Mouse (Mus musculus): ENCODE results near the gene Thap11. TPM values are rescaled to one million over a fixed set of nuclear protein-coding genes. Genes with fewer than 3 reads are reported as not detected.
A peak's percentile ranks its signal among the peaks of the same experiment; 100 is the strongest.

Thap11 gene
- total and polyA plus RNA-seq, 3 experiments, result 21.3 to 42.6 (median 31.9) TPM

- TF ChIP-seq CTCF (conservative IDR thresholded peaks at IDR 0.05 in 1 of 2, IDR thresholded peaks at IDR 0.05 in 1 of 2; ENCODE audit: low read depth in 2 of 2, low read length in 2 of 2) (no peak), BHLHE40 (IDR thresholded peaks at IDR 0.05; ENCODE audit: low read depth, low read length) (no peak), JUND (conservative IDR thresholded peaks at IDR 0.05; ENCODE audit: low read depth, low read length) (no peak), CHD2 (IDR thresholded peaks at IDR 0.05; ENCODE audit: low read length) (no peak), SIN3A (IDR thresholded peaks at IDR 0.05; ENCODE audit: low read length) (no peak), ETS1 (conservative IDR thresholded peaks at IDR 0.05; ENCODE audit: low read depth, low read length) (no peak), ZMIZ1 (IDR thresholded peaks at IDR 0.05; ENCODE audit: low read depth, low read length) (no peak), MEF2A (IDR thresholded peaks at IDR 0.05; ENCODE audit: borderline replicate concordance, low read depth, low read length) (no peak), POLR2AphosphoS2 (IDR thresholded peaks at IDR 0.05; ENCODE audit: low read depth, low read length) (no peak), JUN (IDR thresholded peaks at IDR 0.05; ENCODE audit: insufficient read depth, low read depth, low read length) (no peak), GABPA (IDR thresholded peaks at IDR 0.05; ENCODE audit: insufficient replicate concordance, low read depth, low read length) (no peak), ZKSCAN1 (IDR thresholded peaks at IDR 0.05; ENCODE audit: borderline replicate concordance, low read depth, low read length) (no peak), EP300 (IDR thresholded peaks at IDR 0.05; ENCODE audit: low read length) (no peak), USF1 (IDR thresholded peaks at IDR 0.05; ENCODE audit: low read depth, low read length) (no peak), RCOR1 (conservative IDR thresholded peaks at IDR 0.05; ENCODE audit: low read depth, low read length) (no peak), MXI1 (IDR thresholded peaks at IDR 0.05; ENCODE audit: low read depth, low read length) (no peak), MAZ (IDR thresholded peaks at IDR 0.05; ENCODE audit: low read depth, low read length) (no peak), ZC3H11A (IDR thresholded peaks at IDR 0.05; ENCODE audit: low read depth, low read length) (no peak), ZNF384 (IDR thresholded peaks at IDR 0.05; ENCODE audit: low read depth, low read length) (no peak)
- in situ Hi-C loops (cut with MboI; ENCODE audit: low pct_ligation_motif_present, low pct_unique_long_range_greater_than_20kb, low sequenced_read_pairs) (no loop called here), dilution Hi-C loops (cut with MboI; ENCODE audit: extremely low pct_ligation_motif_present, extremely low pct_unique_long_range_greater_than_20kb, low sequenced_read_pairs) (no loop called here)
- Histone ChIP-seq H3K4me3 (replicated peaks in 1 of 3; ENCODE audit: low read depth in 2 of 3, low read length in 2 of 3, poor library complexity in 1 of 3) (no peak overlapping the region), H3K4me1 (ENCODE audit: control insufficient read depth in 1 of 2, insufficient read depth in 2 of 2) (peaks cover 11 to 55% of the 10 kb centered on the region in 2 experiments; a peak in 3 of 4 replicates), H3K27me3 (replicated peaks) (no peaks in the 10 kb centered on the region), H3K27ac (ENCODE audit: insufficient read depth, low read depth) (0 out of 2 replicates have a peak overlapping the region, but pooled peaks have one; percentile 12), H3K9me3 (replicated peaks; ENCODE audit: low read length) (no peaks in the 10 kb centered on the region), H3K4me2 (ENCODE audit: insufficient read depth, low read depth, poor library complexity, severe bottlenecking) (peak overlapping the region; percentile 90), H3K9ac (ENCODE audit: insufficient read depth, low read depth) (0 out of 2 replicates have a peak overlapping the region, but pooled peaks have one; percentile 5), H3K36me3 (replicated peaks in 1 of 2; ENCODE audit: control insufficient read depth in 1 of 2, insufficient read depth in 1 of 2, low read length in 1 of 2) (peaks cover 3 to 14% of the 10 kb centered on the region in 2 experiments), H3K79me2 (replicated peaks; ENCODE audit: control insufficient read depth, extremely low read depth, insufficient read depth, poor library complexity, severe bottlenecking) (peaks cover 68% of the 10 kb centered on the region)
- DNase-seq (ENCODE audit: extremely low read depth), result no peak
These were observed 3.6 kb downstream of the Thap11 start for GRCm38 (mm10) chr8:105858495-105858894.

GRCm38 (mm10) chr8:105859314-105859713 is 4.4 kb downstream of the Thap11 start:
- no peak for DNase-seq (ENCODE audit: extremely low read depth)
- Histone ChIP-seq H3K4me1 (ENCODE audit: control insufficient read depth in 1 of 2, insufficient read depth in 2 of 2) (peaks cover 11 to 62% of the 10 kb centered on the region in 2 experiments; a peak in 3 of 4 replicates), H3K79me2 (replicated peaks; ENCODE audit: control insufficient read depth, extremely low read depth, insufficient read depth, poor library complexity, severe bottlenecking) (peaks cover 77% of the 10 kb centered on the region), H3K9me3 (replicated peaks; ENCODE audit: low read length) (no peaks in the 10 kb centered on the region), H3K36me3 (replicated peaks in 1 of 2; ENCODE audit: control insufficient read depth in 1 of 2, insufficient read depth in 1 of 2, low read length in 1 of 2) (peaks cover 4 to 22% of the 10 kb centered on the region in 2 experiments), H3K4me2 (ENCODE audit: insufficient read depth, low read depth, poor library complexity, severe bottlenecking) (peak overlapping the region; percentile 90), H3K27me3 (replicated peaks) (no peaks in the 10 kb centered on the region), H3K4me3 (replicated peaks in 1 of 3; ENCODE audit: low read depth in 2 of 3, low read length in 2 of 3, poor library complexity in 1 of 3) (peak overlapping the region in 1 of 3 experiments; percentile 99), H3K9ac (ENCODE audit: insufficient read depth, low read depth) (peak overlapping the region; percentile 73), H3K27ac (ENCODE audit: insufficient read depth, low read depth) (no peak overlapping the region)
- in situ Hi-C loops (cut with MboI; ENCODE audit: low pct_ligation_motif_present, low pct_unique_long_range_greater_than_20kb, low sequenced_read_pairs), result no loop called here
- dilution Hi-C loops (cut with MboI; ENCODE audit: extremely low pct_ligation_motif_present, extremely low pct_unique_long_range_greater_than_20kb, low sequenced_read_pairs), result no loop called here
- TF ChIP-seq MXI1 (IDR thresholded peaks at IDR 0.05; ENCODE audit: low read depth, low read length) (no peak), UBTF (IDR thresholded peaks at IDR 0.05; ENCODE audit: low read depth, low read length) (no peak), SIN3A (IDR thresholded peaks at IDR 0.05; ENCODE audit: low read length) (0 out of 2 replicates have a peak, but pooled peaks have one; percentile 17), CHD1 (IDR thresholded peaks at IDR 0.05; ENCODE audit: low read depth, low read length) (0 out of 2 replicates have a peak, but pooled peaks have one; percentile 29), BHLHE40 (IDR thresholded peaks at IDR 0.05; ENCODE audit: low read depth, low read length) (0 out of 2 replicates have a peak, but pooled peaks have one; percentile 30)
